In the genomic region with DNA sequence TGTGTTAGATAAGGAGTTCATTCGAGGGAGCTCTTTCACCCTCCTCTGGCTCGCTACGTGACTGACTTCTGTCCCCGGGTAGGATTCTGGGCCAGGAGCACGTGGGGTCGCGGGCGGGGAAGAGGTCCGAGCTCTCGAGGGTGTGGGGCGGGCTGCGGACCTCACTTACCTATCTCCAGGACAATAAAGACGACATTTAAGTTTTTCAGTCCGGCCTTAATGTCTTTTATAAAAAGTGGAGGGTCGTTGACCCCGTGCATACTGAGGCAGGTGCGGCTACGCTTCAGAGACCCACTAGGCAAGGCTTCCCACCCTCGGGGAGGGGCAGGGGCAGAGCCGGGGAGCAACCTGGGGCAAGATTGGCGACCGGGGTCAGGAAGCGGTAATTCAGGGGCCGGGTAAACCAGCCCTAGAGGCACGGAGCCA, we compare ENCODE assay signal across 1 mouse cellular context.
TF ChIP-seq lines count a peak whose summit lies in the region.

No protein-coding gene starts in this region.

TF ChIP-seq in MEL, 35 proteins besides CTCF, POLR2A, EP300 and RAD21 (continued from another document):
- TF ChIP-seq MXI1 (IDR thresholded peaks at IDR 0.05; ENCODE audit: low read depth, low read length) (0 out of 2 replicates have a peak, but pooled peaks have one; percentile 24), ZNF384 (IDR thresholded peaks at IDR 0.05; ENCODE audit: low read depth, low read length) (0 out of 2 replicates have a peak, but pooled peaks have one; percentile 22), ETS1 (IDR thresholded peaks at IDR 0.05; ENCODE audit: low read depth, low read length) (no peak), SMC3 (IDR thresholded peaks at IDR 0.05; ENCODE audit: low read depth, low read length) (no peak)
